Mouse (Mus musculus): Measurements from ENCODE around the gene Atp13a3.
"Not testable (repeated sequence)": the region's sequence is repeated elsewhere in the genome, so short reads cannot be mapped to it uniquely, and the experiment has no call there.

Atp13a3 gene

GRCm38 (mm10) chr16:30412680-30413079 lies 6.9 kb upstream of the Atp13a3 start:
- DNase-seq (ENCODE audit: extremely low spot score): no peak

- no peak for DNase-seq (ENCODE audit: extremely low spot score)
These were observed 5.1 kb upstream of the Atp13a3 start for GRCm38 (mm10) chr16:30410914-30411313.

GRCm38 (mm10) chr16:30407513-30407912 lies 1.7 kb upstream of the Atp13a3 start:
- DNase-seq (ENCODE audit: extremely low spot score): no peak

GRCm38 (mm10) chr16:30403528-30403927 lies 2.2 kb downstream of the Atp13a3 start:
- no peak for DNase-seq (ENCODE audit: extremely low spot score)

- no peak for DNase-seq (ENCODE audit: extremely low spot score)
These were observed 8.4 kb downstream of the Atp13a3 start for GRCm38 (mm10) chr16:30397127-30398057.

- no peak for DNase-seq (ENCODE audit: extremely low spot score)
These were observed 10.6 kb downstream of the Atp13a3 start for GRCm38 (mm10) chr16:30395136-30395535.

- no peak for DNase-seq (ENCODE audit: extremely low spot score)
These were observed 15.0 kb downstream of the Atp13a3 start for GRCm38 (mm10) chr16:30390650-30391340.

- DNase-seq (ENCODE audit: extremely low spot score): no peak
These were observed 15.7 kb downstream of the Atp13a3 start for GRCm38 (mm10) chr16:30389831-30390649.

- DNase-seq (ENCODE audit: extremely low spot score): no peak
These were observed 16.5 kb downstream of the Atp13a3 start for GRCm38 (mm10) chr16:30389210-30389684.

GRCm38 (mm10) chr16:30388522-30389209 lies 17.1 kb downstream of the Atp13a3 start:
- DNase-seq (ENCODE audit: extremely low spot score): peak; percentile 90

- DNase-seq (ENCODE audit: extremely low spot score): peak; percentile 46
These were observed 17.8 kb downstream of the Atp13a3 start for GRCm38 (mm10) chr16:30387871-30388460.

- no peak for DNase-seq (ENCODE audit: extremely low spot score)
These were observed 18.8 kb downstream of the Atp13a3 start for GRCm38 (mm10) chr16:30386911-30387439.

- no peak for DNase-seq (ENCODE audit: extremely low spot score)
These were observed 20.2 kb downstream of the Atp13a3 start for GRCm38 (mm10) chr16:30385531-30385930.

GRCm38 (mm10) chr16:30376237-30376636 lies 29.5 kb downstream of the Atp13a3 start:
- DNase-seq (ENCODE audit: extremely low spot score): no peak

GRCm38 (mm10) chr16:30374927-30375326 lies 30.8 kb downstream of the Atp13a3 start:
- no peak for DNase-seq (ENCODE audit: extremely low spot score)

- peak; percentile 28 for DNase-seq (ENCODE audit: extremely low spot score)
These were observed 31.5 kb downstream of the Atp13a3 start for GRCm38 (mm10) chr16:30374266-30374665.

- not testable (repeated sequence) for DNase-seq (ENCODE audit: extremely low spot score)
These were observed 32.5 kb downstream of the Atp13a3 start for GRCm38 (mm10) chr16:30373286-30373685.

GRCm38 (mm10) chr16:30367395-30367794 lies 38.4 kb downstream of the Atp13a3 start:
- DNase-seq (ENCODE audit: extremely low spot score): no peak

- no peak for DNase-seq (ENCODE audit: extremely low spot score)
These were observed 41.2 kb downstream of the Atp13a3 start for GRCm38 (mm10) chr16:30364604-30365003.

GRCm38 (mm10) chr16:30362528-30362927 lies 43.2 kb downstream of the Atp13a3 start:
- DNase-seq (ENCODE audit: extremely low spot score): no peak
